Mouse (Mus musculus): ENCODE results near the gene AC124108.1. TPM values are rescaled to one million over a fixed set of nuclear protein-coding genes. Genes with fewer than 3 reads are reported as not detected.
"Not testable (repeated sequence)": the region's sequence is repeated elsewhere in the genome, so short reads cannot be mapped to it uniquely, and the experiment has no call there.

Gene AC124108.1
- total RNA-seq (2021) = not detected
- long read RNA-seq, experiment 1 = 0 reads
- long read RNA-seq, experiment 2 = 0 reads

- no peak for DNase-seq (ENCODE audit: low spot score in 2 of 2)
These were observed at the start of gene AC124108.1, which contains the start of gene Lemd1 for GRCm38 (mm10) chr1:132191093-132191785. Gene AC124108.1, plus strand, starts transcription at chr1:132191457. Gene Lemd1, plus strand, starts transcription at chr1:132191431.

GRCm38 (mm10) chr1:132141753-132142152 is 49.5 kb upstream of the AC124108.1 start:
- DNase-seq (ENCODE audit: low spot score in 2 of 2) = no peak

- no peak for DNase-seq (ENCODE audit: low spot score in 2 of 2)
These were observed 48.2 kb upstream of the AC124108.1 start for GRCm38 (mm10) chr1:132143079-132143478.

DNA sequence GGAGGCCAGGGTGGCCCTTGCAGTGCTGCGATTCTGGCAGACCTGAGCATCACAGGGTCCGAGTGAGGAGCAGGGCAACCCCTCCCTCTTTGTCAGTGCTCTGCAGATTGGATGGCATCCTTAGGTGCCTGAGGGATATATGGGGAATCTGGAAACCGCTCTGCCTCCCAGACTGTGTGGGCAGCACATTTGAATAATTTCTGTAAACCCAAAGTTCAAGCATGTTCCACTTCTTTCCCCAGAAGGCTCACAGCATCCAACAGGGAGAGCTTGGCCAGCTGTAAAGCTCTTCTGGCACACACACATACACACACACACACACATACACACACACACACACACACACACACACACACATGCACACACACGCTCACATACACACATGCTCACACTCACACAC is 47.5 kb upstream of the AC124108.1 start:
- DNase-seq (ENCODE audit: low spot score in 2 of 2) = no peak

- no peak for DNase-seq (ENCODE audit: low spot score in 2 of 2)
These were observed 47.0 kb upstream of the AC124108.1 start for GRCm38 (mm10) chr1:132144223-132144622.

DNA sequence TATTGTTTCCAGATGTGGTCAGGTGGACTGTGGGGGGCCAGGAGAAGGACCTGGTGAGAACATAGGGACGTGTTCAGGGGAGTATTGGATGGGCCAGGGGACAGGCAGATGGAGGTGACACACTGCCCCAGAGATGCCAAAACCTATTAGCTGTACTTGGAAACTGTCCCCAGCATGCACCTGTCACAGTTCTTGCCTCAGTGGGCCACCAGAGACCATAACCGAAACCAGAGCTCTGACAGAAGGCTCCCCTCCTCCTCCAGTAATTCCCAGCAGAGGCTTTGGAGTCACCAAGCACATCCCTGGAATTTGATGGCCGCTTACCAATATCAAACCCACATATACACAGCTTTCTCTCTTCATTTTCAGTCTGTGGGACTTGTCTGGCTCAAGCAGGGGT is 46.4 kb upstream of the AC124108.1 start:
- DNase-seq (ENCODE audit: low spot score in 2 of 2) = no peak

DNA sequence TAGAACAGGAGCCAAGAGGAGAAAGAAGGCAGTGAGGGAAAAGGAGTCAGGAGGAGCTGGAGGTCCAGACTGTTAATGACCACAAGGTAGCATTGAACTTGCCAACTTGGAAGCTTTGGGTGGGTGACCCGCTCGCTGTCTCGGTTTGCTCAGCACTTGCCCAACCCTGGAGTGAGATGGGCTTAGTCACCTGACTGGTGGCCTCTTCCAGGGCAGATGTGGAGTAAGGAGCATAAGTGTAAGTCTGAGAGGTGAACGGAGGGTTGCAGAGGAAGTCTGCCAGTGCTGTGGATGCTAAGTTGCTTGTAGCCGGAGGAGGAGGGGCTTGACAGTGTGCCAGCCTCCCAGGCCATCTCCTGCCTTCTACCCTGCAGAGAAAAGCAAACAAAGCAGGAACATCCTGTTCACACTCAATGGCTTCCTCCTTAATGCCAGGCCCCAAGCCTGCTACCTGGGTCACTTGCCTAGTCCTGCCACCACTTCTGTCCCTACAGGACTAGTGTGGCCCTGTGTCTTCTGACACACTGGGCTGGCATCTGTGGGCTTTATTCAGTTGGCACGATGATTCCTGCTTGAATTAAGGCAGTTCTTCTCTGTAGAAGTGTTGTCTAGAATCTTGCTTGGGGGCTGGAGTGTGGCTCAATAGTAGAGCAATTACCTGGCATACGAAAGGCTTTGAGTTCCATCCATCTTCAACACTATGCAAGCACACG is 45.1 kb upstream of the AC124108.1 start:
- no peak for DNase-seq (ENCODE audit: low spot score in 2 of 2)

DNA sequence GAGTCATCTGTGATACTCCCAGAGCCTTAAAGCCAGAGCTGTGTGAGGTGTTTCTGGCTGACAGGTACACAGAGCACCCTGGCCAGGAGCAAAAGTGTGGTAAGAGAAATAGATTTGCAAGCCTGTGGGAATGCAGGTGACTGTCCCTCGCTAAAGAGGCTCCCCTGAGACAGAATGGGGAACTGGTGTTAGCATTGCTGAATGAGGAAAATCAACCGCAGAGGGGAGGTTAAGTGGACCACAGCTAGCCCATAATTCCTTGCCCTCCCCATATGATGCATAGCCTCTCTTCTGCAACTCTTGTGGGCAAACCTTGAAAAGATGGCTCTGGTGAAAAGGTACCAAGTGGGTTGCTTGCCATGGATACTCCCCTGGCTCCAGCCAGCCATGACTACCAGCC is 41.8 kb upstream of the AC124108.1 start:
- no peak for DNase-seq (ENCODE audit: low spot score in 2 of 2)

DNA sequence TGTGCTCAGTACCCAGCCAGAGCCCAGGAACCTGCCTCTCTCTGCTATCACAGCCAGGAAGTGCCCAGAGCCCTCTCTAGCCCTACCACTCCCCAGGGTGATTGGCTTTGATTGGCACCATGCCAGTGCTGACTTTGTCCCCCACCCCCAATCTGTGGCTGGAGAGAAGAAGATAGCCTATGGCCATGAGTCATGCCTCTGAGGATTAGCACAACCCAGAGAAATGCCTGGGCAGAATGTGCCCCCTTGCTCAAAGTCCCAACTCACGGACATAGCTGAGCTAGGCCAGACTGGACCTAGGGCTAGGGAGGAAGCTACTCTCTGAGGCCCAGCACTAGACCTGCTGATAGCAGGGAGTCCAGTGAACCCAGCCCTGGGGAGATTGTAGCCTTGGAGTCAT is 41.1 kb upstream of the AC124108.1 start:
- no peak for DNase-seq (ENCODE audit: low spot score in 2 of 2)

GRCm38 (mm10) chr1:132150817-132151601 is 40.2 kb upstream of the AC124108.1 start:
- no peak for DNase-seq (ENCODE audit: low spot score in 2 of 2)

DNA sequence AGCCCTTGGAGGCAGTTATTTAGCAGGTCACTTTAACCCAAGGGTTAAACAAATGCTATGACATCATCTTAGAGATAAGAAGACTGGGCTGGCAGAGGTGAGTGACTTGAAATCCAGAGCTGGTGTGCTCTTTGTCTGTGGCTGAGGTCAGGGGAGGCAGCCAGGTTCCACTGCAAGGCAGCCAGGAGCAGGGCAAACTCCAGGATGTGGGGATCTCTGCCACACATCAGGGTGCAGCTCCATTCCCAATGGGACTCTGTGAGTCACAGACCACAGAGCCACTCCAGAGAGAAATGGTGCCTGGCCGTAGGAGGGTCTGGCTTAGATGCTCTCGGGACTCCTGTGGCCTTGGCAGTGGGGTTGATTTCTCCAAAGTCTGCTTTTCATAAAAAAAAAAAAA is 39.3 kb upstream of the AC124108.1 start:
- no peak for DNase-seq (ENCODE audit: low spot score in 2 of 2)

GRCm38 (mm10) chr1:132153086-132153690 is 38.1 kb upstream of the AC124108.1 start:
- no peak for DNase-seq (ENCODE audit: low spot score in 2 of 2)

- DNase-seq (ENCODE audit: low spot score in 2 of 2) = no peak
These were observed 37.6 kb upstream of the AC124108.1 start for GRCm38 (mm10) chr1:132153691-132154090.

DNA sequence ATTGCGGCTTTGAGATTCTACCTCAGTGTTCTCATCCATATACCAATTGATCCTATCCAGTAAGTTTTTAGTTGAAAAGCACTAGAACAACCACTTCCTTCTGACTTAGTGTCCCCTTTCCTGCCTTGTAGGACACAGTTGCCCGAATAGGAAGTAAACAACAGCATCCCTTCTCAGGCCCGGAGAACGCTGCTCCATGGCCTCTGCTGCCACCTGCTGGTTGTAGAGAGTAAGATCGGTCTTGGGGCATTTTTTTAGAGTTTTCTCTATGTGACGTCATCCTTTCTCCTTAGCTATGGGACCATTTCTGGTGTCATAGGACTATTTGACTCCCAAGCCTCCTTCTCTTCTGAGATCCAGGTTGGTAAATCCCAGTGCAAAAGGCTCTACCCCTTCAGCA is 35.5 kb upstream of the AC124108.1 start:
- peak; percentile 80 to 85 for DNase-seq (ENCODE audit: low spot score in 2 of 2)

DNA sequence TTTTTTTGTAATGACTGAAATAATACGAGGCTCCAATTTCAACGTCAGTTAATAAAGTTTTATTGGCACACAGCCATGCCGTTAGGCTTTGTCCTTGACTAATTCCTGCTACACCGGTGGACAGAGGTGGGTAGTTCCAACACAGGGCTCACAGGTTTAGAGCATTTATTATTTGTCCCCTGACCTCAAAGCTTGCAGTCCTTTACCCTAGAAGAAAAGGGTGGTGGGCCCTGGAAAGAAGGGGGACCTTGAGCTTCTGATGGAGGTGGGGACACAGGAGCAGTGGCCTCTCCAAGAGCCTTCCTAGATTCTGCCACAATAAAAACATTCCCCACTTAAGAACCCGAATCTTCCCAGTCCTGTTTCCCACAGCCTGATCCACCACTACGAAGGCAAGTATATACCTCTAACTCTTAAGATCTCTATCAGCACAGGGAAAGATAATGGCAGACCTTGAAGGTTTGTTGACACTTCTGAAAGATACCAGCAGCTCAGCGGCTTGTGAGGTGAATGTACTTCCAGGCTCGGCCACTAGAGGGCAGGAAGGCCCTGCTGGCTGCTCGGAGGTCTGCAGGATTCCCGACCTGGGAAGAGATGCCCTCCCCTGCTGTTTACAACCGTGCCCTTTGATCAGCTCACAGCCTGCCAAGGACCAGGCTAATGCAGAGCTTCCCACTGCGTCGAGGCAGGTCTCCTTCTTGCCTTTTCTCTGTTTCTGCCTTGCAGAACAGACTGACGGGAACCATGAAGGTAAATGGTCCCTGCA is 34.1 kb upstream of the AC124108.1 start:
- DNase-seq (ENCODE audit: low spot score in 2 of 2) = peak; percentile 87 to 88

DNA sequence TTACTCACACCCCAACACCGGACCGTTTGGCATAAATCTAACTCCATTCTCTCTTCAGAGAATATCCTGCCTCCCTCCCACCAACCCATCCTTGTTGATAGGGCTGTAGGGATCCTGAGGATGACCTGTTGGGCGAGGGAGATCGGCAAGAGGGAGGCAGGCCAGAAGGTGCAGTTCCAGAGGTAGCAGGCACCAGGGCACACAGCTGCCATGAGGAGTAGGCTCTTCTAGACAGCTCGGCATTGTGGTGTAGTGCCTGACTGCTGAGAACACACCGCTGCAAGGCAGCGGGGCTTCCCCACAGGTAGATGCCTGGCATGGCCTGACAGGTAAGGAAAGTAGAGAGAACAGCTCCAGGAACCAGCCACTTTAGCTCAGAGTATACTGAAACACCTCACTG is 33.4 kb upstream of the AC124108.1 start:
- DNase-seq (ENCODE audit: low spot score in 2 of 2) = no peak

DNA sequence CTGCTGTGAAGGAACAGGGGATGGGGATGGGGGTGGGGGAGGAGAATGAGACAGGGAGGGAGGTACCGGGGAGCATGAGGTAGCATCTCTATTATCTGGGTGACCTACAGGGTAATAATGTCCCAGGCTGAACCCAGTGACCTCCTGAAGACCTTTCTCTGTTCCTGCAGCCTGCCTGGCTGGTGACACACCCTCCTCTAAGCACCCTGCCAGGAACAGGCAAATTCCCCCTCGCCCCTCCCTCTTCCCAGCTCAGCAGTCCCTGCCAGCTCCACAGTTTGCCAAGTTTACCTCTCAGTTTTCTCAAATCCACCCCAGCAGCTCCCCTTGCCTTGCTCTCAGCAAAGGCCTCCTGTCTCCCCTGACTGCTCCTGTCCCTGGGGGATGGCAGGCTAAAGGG is 32.5 kb upstream of the AC124108.1 start:
- no peak for DNase-seq (ENCODE audit: low spot score in 2 of 2)

- no peak for DNase-seq (ENCODE audit: low spot score in 2 of 2)
These were observed 31.6 kb upstream of the AC124108.1 start for GRCm38 (mm10) chr1:132159681-132160080.

DNA sequence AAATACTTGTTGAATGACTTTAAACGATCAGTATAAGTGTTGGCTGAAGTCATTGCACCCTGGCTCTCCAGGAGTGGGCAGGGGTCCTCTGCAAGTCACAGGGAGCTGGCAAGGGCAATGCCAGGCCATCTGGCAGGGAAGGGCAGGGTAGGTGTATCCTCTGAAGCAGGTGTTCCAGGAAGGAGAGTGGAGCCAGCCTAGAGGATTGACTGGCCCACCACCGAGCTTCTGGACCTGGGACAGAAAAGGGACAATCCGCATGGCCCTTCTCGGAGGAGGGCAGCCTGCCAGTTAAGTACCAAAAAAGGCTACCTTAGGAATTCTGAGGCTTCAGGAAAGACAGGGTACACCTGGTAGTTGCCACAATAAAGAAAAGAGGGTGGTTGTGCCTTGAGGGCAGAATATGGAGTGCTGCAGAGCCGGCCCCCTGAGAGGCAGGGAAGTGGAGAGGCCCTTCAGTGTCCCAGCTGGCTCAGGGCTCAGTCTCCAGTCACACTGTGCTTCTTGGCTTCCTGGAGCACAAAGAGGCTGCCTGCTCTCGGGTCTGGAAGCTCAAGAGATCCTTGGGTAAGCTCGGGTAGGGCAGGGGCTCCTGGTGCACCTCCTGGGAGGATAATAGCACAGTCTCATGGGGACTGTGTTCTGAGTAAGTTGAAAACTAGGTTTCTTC is 29.9 kb upstream of the AC124108.1 start:
- no peak for DNase-seq (ENCODE audit: low spot score in 2 of 2)

DNA sequence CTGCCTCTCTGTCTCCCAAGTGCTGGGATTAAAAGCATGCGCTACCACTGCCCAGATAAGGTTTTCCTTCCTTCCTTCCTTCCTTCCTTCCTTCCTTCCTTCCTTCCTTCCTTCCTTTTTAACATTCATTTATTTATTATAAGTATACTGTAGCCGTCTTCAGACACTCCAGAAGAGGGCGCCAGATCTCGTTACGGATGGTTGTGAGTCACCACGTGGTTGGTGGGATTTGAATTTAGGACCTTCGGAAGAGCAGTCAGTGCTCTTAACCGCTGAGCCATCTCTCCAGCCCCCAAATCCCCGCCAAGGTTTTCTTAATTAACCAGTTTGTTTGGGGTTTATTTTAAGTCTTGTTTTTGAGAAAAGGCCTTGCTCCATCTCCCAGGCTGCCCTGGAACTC is 28.6 kb upstream of the AC124108.1 start:
- DNase-seq (ENCODE audit: low spot score in 2 of 2) = not testable (repeated sequence)
